Mouse (Mus musculus): Measurements from ENCODE around the gene Rheb. TPM values are rescaled to one million over a fixed set of nuclear protein-coding genes. Genes with fewer than 3 reads are reported as not detected.
"Not testable (repeated sequence)": the region's sequence is repeated elsewhere in the genome, so short reads cannot be mapped to it uniquely, and the experiment has no call there.

The Rheb gene
- total RNA-seq, 2 experiments from 2014 or later, result 99.3 to 100 TPM

- DNase-seq, result no peak
These were observed 656 bp downstream of the Rheb start for GRCm38 (mm10) chr5:24841662-24842273.

- no peak for DNase-seq
These were observed 1.4 kb downstream of the Rheb start for GRCm38 (mm10) chr5:24840975-24841431.

- no peak for DNase-seq
These were observed 7.9 kb downstream of the Rheb start for GRCm38 (mm10) chr5:24834491-24834890.

GRCm38 (mm10) chr5:24831912-24832311 lies 10.5 kb downstream of the Rheb start:
- no peak for DNase-seq

- DNase-seq, result no peak
These were observed 14.0 kb downstream of the Rheb start for GRCm38 (mm10) chr5:24828446-24828845.

- DNase-seq, result no peak
These were observed 15.3 kb downstream of the Rheb start for GRCm38 (mm10) chr5:24827173-24827572.

- no peak for DNase-seq
These were observed 16.2 kb downstream of the Rheb start for GRCm38 (mm10) chr5:24826056-24826770.

- DNase-seq, result peak; percentile 59
These were observed 16.9 kb downstream of the Rheb start for GRCm38 (mm10) chr5:24825365-24826055.

GRCm38 (mm10) chr5:24823864-24824405 lies 18.5 kb downstream of the Rheb start:
- DNase-seq, result no peak

- DNase-seq, result no peak
These were observed 19.6 kb downstream of the Rheb start for GRCm38 (mm10) chr5:24822781-24823180.

GRCm38 (mm10) chr5:24822231-24822630 lies 20.2 kb downstream of the Rheb start:
- DNase-seq, result not testable (repeated sequence)

GRCm38 (mm10) chr5:24821403-24821841 lies 21.0 kb downstream of the Rheb start:
- no peak for DNase-seq

- no peak for DNase-seq
These were observed 21.8 kb downstream of the Rheb start for GRCm38 (mm10) chr5:24820627-24821026.

- no peak for DNase-seq
These were observed 25.2 kb downstream of the Rheb start for GRCm38 (mm10) chr5:24817191-24817590.

GRCm38 (mm10) chr5:24813946-24814345 lies 28.5 kb downstream of the Rheb start:
- no peak for DNase-seq

GRCm38 (mm10) chr5:24813005-24813404 lies 29.4 kb downstream of the Rheb start:
- DNase-seq, result no peak

GRCm38 (mm10) chr5:24805222-24805621 lies 37.2 kb downstream of the Rheb start:
- DNase-seq, result no peak

- DNase-seq, result no peak
These were observed 37.8 kb downstream of the Rheb start for GRCm38 (mm10) chr5:24804661-24805060.

GRCm38 (mm10) chr5:24801841-24802624 lies 40.4 kb downstream of the Rheb start:
- no peak for DNase-seq

GRCm38 (mm10) chr5:24800416-24800815 lies 42.0 kb downstream of the Rheb start:
- DNase-seq, result no peak

- peak; percentile 44 for DNase-seq
These were observed 43.8 kb downstream of the Rheb start for GRCm38 (mm10) chr5:24798639-24799038.

- DNase-seq, result no peak
These were observed 44.6 kb downstream of the Rheb start for GRCm38 (mm10) chr5:24797858-24798257.
